Mouse (Mus musculus): ENCODE measurements at regions not wholly inside any gene's neighbourhood (a gene's known extent, or its start where the extent isn't known, plus 50 kb on each side); places are given as distances from the start of the nearest gene placed in this dataset.

DNA sequence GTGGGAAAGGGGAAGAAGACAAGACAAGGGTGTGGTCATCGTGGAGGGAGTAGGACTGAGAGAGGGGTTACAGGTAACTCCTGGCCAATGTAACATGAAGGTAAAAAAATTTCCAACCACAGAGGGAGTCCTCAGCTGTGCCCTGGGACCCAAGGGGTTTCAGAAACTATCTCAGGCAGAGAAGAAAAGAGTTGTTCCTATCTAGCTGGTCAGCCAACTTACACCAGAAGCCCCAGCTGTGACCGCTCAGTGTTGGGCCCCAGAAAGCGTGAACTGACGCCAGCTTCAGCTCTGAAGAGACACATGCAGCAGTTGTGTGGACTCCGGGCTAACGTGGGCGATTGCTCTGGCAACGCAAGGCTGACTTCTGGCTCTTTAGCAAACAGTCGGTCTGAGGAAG, 52.2 kb downstream of the Rhob start:
- ATAC-seq (ENCODE audit: low FRiP score, low read depth) = no peak
- H3K9ac ChIP-seq = no peak overlapping the region
- H3K9me3 ChIP-seq = no peaks in the 10 kb centered on the region
- H3K4me2 ChIP-seq = no peak overlapping the region
- H3K27ac ChIP-seq (replicated peaks) = no peak overlapping the region
- H3K27me3 ChIP-seq = no peaks in the 10 kb centered on the region
- no peaks in the 10 kb centered on the region for H3K36me3 ChIP-seq
- 84% methylated on average over 9 of the region's 9 CpGs for WGBS
- no peak overlapping the region for H3K4me3 ChIP-seq
- H3K4me1 ChIP-seq (replicated peaks) = peaks cover 14% of the 10 kb centered on the region; the same call in 1 of the 2 replicates

DNA sequence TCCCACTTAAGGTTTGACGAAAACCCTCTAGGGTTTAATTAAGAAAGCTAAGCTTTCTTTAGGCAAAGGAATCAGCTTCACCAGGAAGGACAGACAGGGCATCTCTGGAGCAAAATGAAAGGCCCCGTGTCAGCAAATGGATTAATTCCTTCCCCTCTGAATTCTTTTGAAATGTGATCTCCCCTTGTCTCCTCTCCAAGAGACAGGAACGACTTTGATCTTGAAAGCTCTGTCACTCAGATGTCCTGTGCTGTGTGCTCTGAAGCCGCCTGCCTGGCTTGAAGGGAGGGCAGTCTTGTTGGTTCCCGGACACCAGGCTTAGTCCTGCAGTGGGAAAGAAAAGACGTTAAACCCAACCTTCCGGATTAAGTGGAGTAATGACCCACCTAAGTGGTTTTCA, 52.8 kb downstream of the Rhob start:
- Histone ChIP-seq H3K36me3 (no peaks in the 10 kb centered on the region), H3K4me3 (no peak overlapping the region), H3K27ac (replicated peaks) (no peak overlapping the region), H3K4me2 (no peak overlapping the region), H3K9me3 (no peaks in the 10 kb centered on the region), H3K4me1 (replicated peaks) (peaks cover 10% of the 10 kb centered on the region; the same call in 1 of the 2 replicates), H3K9ac (no peak overlapping the region), H3K27me3 (no peaks in the 10 kb centered on the region)
- no peak for ATAC-seq (ENCODE audit: low FRiP score, low read depth)
- 20% methylated on average over 7 of the region's 7 CpGs for WGBS

DNA sequence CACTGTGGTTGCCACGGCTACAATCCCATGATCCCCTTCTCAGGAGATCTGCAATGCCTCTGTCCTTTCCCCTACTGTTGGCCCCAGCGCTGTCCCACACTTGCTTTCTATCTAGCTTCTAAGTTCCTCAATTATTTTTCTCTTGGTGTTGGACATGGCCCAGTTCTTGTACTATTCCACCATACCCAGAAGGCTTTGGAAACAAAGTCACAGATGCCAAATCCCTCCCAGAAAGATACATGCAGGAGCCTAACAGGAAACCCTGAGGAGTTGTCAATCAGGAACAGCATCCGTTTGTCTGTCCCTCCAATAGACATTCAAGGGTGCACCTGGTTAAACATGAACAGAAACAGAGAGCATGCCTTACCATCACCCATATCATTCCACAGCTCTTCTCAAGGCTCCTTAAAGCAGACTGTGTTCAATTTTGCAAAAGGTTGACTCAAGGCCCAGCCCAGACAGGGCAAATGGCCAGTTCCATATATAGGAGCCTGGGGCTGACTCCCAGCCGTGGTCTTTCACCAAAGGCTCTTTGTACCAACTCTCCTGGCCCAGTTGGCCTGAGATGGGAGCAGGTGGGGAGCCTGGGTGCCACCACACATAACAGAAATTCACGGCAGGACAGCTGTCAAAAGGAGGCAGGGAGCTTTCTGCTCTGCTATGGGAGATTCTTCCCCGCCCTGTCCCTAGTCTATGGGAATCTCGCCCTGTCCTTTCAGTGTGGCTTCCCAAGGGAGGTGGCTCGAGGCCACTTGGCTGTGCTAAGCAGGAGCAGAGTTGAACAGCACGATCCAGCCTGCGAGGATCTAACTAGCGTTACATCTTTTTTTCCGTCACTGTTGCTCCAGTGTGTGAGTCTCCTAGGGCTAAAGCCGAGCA, 54.6 kb downstream of the Rhob start:
- Histone ChIP-seq H3K36me3 (no peaks in the 10 kb centered on the region), H3K9me3 (no peaks in the 10 kb centered on the region), H3K4me2 (no peak overlapping the region), H3K9ac (no peak overlapping the region), H3K4me1 (replicated peaks) (no peaks in the 10 kb centered on the region), H3K27ac (replicated peaks) (no peak overlapping the region), H3K4me3 (no peak overlapping the region), H3K27me3 (no peaks in the 10 kb centered on the region)
- ATAC-seq (ENCODE audit: low FRiP score, low read depth) = peak; percentile 34; the same call in 1 of the 2 replicates
- whole genome bisulfite sequencing = 72% methylated on average over 13 of the region's 13 CpGs

DNA sequence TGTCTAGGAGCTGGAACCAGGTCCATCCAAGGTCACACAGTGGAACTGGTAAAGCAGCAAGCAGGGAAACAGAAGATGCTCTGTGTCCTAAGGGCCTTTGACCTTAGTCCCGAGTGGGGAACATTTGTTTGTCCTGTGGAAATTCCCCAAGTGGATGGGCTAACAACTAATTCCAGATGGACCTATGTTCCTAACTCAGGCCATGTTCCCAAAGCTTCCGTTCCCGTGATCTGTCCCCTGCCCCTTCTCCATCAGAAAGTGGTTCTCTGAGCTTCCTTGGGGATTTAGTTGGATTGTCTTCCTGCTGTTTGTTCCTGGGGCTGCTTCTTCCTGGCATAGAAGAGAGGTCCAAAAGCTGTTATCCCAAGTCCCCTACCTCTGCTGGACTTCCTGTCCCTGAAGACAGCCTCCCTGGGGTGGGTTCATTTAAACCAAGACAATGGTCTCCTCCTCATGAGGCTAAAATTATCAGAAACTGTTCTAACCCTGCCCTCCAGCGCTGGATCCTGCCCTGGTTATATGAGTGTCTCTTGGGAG, 55.8 kb downstream of the Rhob start:
- 81% methylated on average over 4 of the region's 4 CpGs for WGBS
- H3K27ac ChIP-seq (replicated peaks) = no peak overlapping the region
- no peaks in the 10 kb centered on the region for H3K27me3 ChIP-seq
- no peak for ATAC-seq (ENCODE audit: low FRiP score, low read depth)
- no peak overlapping the region for H3K9ac ChIP-seq
- H3K4me2 ChIP-seq = no peak overlapping the region
- H3K4me3 ChIP-seq = no peak overlapping the region
- H3K36me3 ChIP-seq = no peaks in the 10 kb centered on the region
- H3K4me1 ChIP-seq (replicated peaks) = no peaks in the 10 kb centered on the region
- no peaks in the 10 kb centered on the region for H3K9me3 ChIP-seq

DNA sequence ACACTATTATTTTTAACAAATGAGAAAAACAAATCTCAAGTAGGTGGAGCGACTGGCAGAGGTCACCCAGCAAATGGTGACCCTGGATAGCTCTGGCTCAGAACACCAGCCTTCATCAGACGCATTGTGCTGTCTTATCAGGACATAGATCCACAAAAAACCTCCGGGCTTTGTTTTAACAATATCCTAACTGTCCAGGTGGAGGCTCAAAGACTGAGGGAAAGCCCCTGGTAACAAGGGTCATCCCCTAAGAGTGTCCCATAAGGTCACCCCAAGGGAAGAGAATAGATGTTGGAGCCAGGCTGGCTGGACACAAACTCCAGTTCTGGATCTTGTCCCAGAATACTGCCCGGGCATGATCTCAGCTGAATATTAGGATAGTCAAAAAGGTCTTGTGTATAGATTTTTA, 56.6 kb downstream of the Rhob start:
- Histone ChIP-seq H3K4me2 (no peak overlapping the region), H3K9ac (no peak overlapping the region), H3K9me3 (no peaks in the 10 kb centered on the region), H3K27me3 (no peaks in the 10 kb centered on the region), H3K27ac (replicated peaks) (no peak overlapping the region), H3K4me3 (no peak overlapping the region), H3K36me3 (no peaks in the 10 kb centered on the region), H3K4me1 (replicated peaks) (no peaks in the 10 kb centered on the region)
- WGBS = 76% methylated on average over 4 of the region's 4 CpGs
- no peak for ATAC-seq (ENCODE audit: low FRiP score, low read depth)

DNA sequence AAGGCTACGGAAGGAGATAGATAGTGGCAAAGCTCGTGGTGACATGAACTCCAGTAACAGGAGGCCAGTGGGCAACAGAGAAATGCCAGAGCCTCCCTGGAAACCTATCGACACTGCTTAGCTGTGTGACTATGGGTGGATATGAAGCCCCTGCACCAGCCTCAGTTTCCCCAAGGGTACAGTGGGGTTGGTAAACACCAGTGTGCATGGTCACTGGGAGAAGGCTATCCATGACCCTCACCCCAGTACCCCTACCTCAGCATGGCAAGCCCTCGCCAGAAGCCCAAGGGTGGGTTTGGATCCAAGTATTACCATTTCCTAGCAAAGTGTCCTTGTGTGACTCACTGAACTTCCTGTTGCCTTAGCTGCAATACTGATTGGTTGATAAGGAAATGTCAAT, 58.5 kb downstream of the Rhob start:
- no peak overlapping the region for H3K4me3 ChIP-seq
- no peak overlapping the region for H3K9ac ChIP-seq
- H3K4me2 ChIP-seq = no peak overlapping the region
- no peak overlapping the region for H3K27ac ChIP-seq (replicated peaks)
- no peaks in the 10 kb centered on the region for H3K36me3 ChIP-seq
- 91% methylated on average over 4 of the region's 4 CpGs for WGBS
- H3K4me1 ChIP-seq (replicated peaks) = peaks cover 4% of the 10 kb centered on the region; the same call in 1 of the 2 replicates
- no peaks in the 10 kb centered on the region for H3K9me3 ChIP-seq
- no peak for ATAC-seq (ENCODE audit: low FRiP score, low read depth)
- no peaks in the 10 kb centered on the region for H3K27me3 ChIP-seq

DNA sequence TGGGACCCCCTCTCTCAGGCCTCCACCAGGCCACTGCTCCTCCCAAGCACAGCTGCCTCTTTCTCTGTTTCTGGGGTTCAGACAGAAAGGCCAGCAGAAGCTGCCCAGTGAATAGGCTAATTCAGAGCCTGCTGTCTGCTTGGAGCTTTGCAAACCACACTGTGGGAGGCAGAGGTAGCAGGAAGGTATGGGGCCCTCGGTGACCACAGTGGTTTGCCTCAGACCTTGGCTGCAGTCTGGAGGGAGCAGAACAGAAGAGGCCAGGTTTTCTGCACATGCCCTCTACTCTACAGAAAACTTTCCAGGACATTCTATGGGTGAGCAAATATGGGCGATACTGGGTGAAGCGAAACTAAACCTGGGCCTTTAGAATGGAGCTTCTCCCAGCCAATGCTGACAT, 59.4 kb downstream of the Rhob start:
- no peak overlapping the region for H3K4me2 ChIP-seq
- 71% methylated on average over 3 of the region's 3 CpGs for WGBS
- H3K27me3 ChIP-seq = no peaks in the 10 kb centered on the region

DNA sequence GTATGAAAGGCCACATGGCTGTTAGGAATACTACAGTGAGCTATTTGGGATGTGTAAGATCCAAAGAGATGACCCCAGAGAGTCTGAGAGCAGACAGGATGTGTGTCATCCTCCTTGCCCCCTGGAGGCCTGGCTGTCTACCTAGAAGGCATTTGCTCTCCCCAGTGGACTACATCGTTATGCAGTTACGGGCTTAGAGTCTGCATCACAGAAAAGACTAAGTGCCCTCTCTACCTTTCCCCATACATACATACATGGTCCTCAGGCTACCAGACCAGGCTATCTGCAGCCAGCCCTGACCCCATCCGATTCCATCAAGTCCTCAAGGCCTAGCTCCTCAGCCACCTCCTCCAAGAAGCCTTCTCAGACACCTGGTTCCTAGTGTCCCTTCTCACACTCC, 59.9 kb downstream of the Rhob start:
- H3K27ac ChIP-seq (replicated peaks) = no peak overlapping the region
- H3K36me3 ChIP-seq = no peaks in the 10 kb centered on the region
- no peak overlapping the region for H3K9ac ChIP-seq
- H3K27me3 ChIP-seq = no peaks in the 10 kb centered on the region
- H3K4me3 ChIP-seq = no peak overlapping the region
- WGBS = 84% methylated on average over 3 of the region's 3 CpGs
- no peaks in the 10 kb centered on the region for H3K9me3 ChIP-seq
- no peak for ATAC-seq (ENCODE audit: low FRiP score, low read depth)
- no peak overlapping the region for H3K4me2 ChIP-seq
- peaks cover 4% of the 10 kb centered on the region; the same call in 1 of the 2 replicates for H3K4me1 ChIP-seq (replicated peaks)

More for the DNA sequence above, 59.4 kb downstream of the Rhob start:
- Histone ChIP-seq H3K4me3 (no peak overlapping the region), H3K9me3 (no peaks in the 10 kb centered on the region), H3K9ac (no peak overlapping the region), H3K4me1 (replicated peaks) (peaks cover 4% of the 10 kb centered on the region; the same call in 1 of the 2 replicates), H3K27ac (replicated peaks) (no peak overlapping the region), H3K36me3 (no peaks in the 10 kb centered on the region)
- ATAC-seq (ENCODE audit: low FRiP score, low read depth) = no peak

DNA sequence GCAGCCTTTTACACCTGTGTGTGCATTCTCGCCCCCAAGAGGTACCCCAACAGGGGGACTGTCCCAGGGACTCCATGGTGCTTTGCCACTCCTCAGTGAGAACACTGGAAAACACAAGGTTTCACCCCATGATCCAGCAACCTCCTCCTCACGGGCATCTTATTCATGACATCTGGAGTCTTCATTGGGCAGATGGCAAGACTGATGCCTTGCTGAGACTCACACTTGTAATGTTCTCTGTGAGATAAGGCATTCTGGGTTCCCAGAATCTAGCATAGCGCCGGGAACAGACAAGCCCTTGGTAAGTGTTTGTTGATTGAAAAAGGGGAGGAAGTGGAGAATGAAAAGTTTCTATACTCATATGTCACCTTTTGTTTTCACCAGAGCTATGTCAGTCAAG, 60.3 kb downstream of the Rhob start:
- H3K4me2 ChIP-seq = no peak overlapping the region
- H3K9me3 ChIP-seq = no peaks in the 10 kb centered on the region
- 78% methylated on average over 4 of the region's 4 CpGs for WGBS
- H3K36me3 ChIP-seq = no peaks in the 10 kb centered on the region
- H3K4me1 ChIP-seq (replicated peaks) = peaks cover 4% of the 10 kb centered on the region
- H3K27me3 ChIP-seq = no peaks in the 10 kb centered on the region
- no peak overlapping the region for H3K9ac ChIP-seq
- no peak overlapping the region for H3K4me3 ChIP-seq
- no peak overlapping the region for H3K27ac ChIP-seq (replicated peaks)
- no peak for ATAC-seq (ENCODE audit: low FRiP score, low read depth)

DNA sequence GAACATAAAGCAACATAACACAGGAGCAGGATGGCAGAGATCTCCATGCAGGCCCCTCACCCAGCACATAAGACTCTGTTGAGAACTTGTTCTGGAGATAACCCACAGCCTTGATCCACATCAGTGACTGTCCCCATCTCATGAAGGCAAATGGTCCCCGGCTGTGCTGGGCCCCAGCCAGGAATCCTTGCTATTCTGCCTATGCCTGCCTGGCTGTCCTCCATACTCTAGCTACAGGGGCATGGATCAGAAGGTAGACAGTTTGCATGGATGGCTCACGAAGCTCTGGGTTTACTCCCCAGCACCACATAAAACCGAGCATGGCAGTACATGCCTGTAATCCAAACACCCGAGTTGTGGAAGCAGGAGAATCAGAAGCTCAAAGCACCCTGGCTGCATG, 61.2 kb downstream of the Rhob start:
- Histone ChIP-seq H3K4me2 (no peak overlapping the region), H3K36me3 (no peaks in the 10 kb centered on the region), H3K4me3 (no peak overlapping the region), H3K9ac (no peak overlapping the region), H3K4me1 (replicated peaks) (peaks cover 9% of the 10 kb centered on the region), H3K27me3 (no peaks in the 10 kb centered on the region), H3K9me3 (no peaks in the 10 kb centered on the region), H3K27ac (replicated peaks) (no peak overlapping the region)
- ATAC-seq (ENCODE audit: low FRiP score, low read depth) = no peak
- 76% methylated on average over 4 of the region's 4 CpGs for WGBS

DNA sequence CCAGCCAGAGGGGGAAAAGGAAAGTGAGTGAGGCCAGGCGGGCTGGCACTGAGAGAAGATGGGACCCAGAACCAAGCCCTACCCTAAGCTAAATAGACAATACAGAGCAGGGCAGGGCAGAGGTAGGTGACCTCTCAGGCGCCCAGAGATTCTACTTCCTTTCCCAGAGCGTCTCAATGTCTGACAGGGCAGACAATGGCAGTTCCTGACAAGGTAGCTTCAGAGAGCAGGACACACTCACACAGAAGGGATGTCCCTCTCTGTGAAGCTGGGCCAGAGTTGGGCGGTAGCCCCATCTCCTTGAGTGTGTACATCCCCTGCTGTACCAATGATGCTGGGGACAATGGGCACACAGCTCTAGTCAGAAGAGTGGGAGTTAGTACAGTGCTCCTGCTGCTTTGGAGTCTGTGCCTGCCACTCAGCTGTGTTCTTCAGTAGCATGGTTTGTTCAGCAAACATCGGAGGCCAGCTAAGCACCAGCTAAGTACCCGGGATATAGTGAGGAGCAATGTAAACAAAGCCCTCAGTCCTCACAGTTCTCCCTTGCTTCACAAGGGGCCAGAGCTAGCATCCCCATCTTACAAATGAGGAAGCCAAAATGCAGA, 62.7 kb downstream of the Rhob start:
- H3K27me3 ChIP-seq = no peaks in the 10 kb centered on the region
- H3K4me3 ChIP-seq = no peak overlapping the region
- peaks cover 17% of the 10 kb centered on the region for H3K4me1 ChIP-seq (replicated peaks)
- H3K36me3 ChIP-seq = no peaks in the 10 kb centered on the region
- no peak overlapping the region for H3K27ac ChIP-seq (replicated peaks)
- H3K9me3 ChIP-seq = no peaks in the 10 kb centered on the region
- no peak overlapping the region for H3K4me2 ChIP-seq
- no peak overlapping the region for H3K9ac ChIP-seq
- ATAC-seq (ENCODE audit: low FRiP score, low read depth) = no peak
- 53% methylated on average over 6 of the region's 6 CpGs for WGBS

DNA sequence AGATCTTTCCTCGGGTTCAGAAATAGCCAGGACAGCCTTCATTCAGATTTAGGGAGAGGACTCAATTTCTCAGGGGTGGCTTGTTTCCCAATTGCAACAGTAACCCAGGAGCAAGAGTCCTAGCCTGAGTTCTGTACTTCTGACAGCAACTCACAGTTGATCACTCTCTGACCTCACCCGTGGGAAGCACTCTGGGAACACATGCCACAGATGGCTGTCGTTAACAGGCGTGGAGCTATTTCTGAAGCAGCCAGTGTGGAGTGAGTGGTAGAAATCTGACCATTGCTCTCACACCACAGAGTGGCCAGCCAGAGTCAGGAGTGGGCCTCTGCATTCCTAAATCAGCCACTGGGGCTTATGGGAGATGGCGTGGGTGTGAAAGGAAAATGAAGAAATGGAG, 63.3 kb downstream of the Rhob start:
- no peaks in the 10 kb centered on the region for H3K36me3 ChIP-seq
- 65% methylated on average over 5 of the region's 5 CpGs for WGBS

More for the DNA sequence above, 63.3 kb downstream of the Rhob start:
- H3K4me2 ChIP-seq = no peak overlapping the region
- H3K27me3 ChIP-seq = no peaks in the 10 kb centered on the region
- H3K4me3 ChIP-seq = no peak overlapping the region
- H3K4me1 ChIP-seq (replicated peaks) = peaks cover 19% of the 10 kb centered on the region
- no peak overlapping the region for H3K9ac ChIP-seq
- no peak overlapping the region for H3K27ac ChIP-seq (replicated peaks)
- no peaks in the 10 kb centered on the region for H3K9me3 ChIP-seq
- ATAC-seq (ENCODE audit: low FRiP score, low read depth) = no peak
